Mouse (Mus musculus): ENCODE results near the gene Abcg1.

GRCm38 (mm10) chr17:31136821-31137220, 79.3 kb downstream of the Abcg1 start:
- TF ChIP-seq CTCF (IDR thresholded peaks at IDR 0.05; ENCODE audit: insufficient read depth, low read depth, low read length) (no peak), POLR2A (IDR thresholded peaks at IDR 0.05; ENCODE audit: insufficient read depth, low read depth, low read length) (no peak)

All from olfactory bulb, adult 2 months (tissue).